9 mouse cellular contexts compared by ENCODE assay signal in the genomic region with DNA sequence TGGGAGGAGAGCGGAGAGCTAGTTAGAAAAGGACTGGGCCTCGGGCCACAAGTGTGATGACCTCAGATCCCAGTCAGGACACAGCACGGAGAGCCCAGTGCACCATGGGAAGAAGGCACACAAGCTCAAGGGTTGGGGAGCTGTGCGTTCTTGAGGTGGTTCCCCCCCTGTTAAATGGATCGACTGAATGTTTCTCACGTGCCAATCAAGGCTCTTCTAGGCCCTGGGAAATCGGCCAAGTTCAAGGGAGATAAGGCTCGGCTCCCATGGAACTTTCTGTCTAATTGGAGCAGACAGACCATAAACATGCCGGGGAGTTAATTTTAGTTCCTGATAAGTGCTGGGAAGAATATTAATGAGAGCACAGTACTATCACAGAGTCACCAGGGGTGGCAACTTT. TPM values are rescaled to one million over a fixed set of nuclear protein-coding genes. Genes with fewer than 3 reads are reported as not detected.
DNase-seq lines count a peak whose midpoint lies in the region; ATAC-seq and TF ChIP-seq lines count a peak whose summit lies in the region.
"Had no signal": no experiment of that assay in that cellular context is flagged by ENCODE, and none has a peak within 500 bp of the region (broad histone marks: within the 10 kb centered on the region; RNA-seq: fewer than 3 reads in every experiment).

No protein-coding gene starts in this region.

- 0 out of 2 replicates have a peak, but pooled peaks cover 2% of the 10 kb centered on the region for H3K27me3 ChIP-seq in heart, postnatal 0 days (ENCODE audit: control insufficient read depth, insufficient read depth, low read length)
- H3K27me3 ChIP-seq in testis, adult 2 months (ENCODE audit: control insufficient read depth, insufficient read depth, low read length), result no peaks in the 10 kb centered on the region
- H3K27me3 ChIP-seq in cerebellum, adult 2 months (ENCODE audit: control insufficient read depth, insufficient read depth, low read length), result peaks cover 1% of the 10 kb centered on the region; the same call in 1 of the 2 replicates

- peak; percentile 88 for ATAC-seq in heart, postnatal 0 days (ENCODE audit: insufficient read depth, low read depth)

- peak; percentile 96 for TF ChIP-seq EP300 in heart, postnatal 0 days (IDR thresholded peaks at IDR 0.05; ENCODE audit: low read depth)

- no peak overlapping the region for H3K4me3 ChIP-seq in heart, postnatal 0 days (ENCODE audit: low read depth, low read length)
- H3K4me3 ChIP-seq in testis, adult 2 months (ENCODE audit: control insufficient read depth, low read depth, low read length), result no peak overlapping the region
- no peak overlapping the region for H3K4me3 ChIP-seq in cerebellum, adult 2 months (replicated peaks; ENCODE audit: insufficient read depth, low read depth, low read length)

- no peak for TF ChIP-seq POLR2A in testis, adult 2 months (IDR thresholded peaks at IDR 0.05; ENCODE audit: control insufficient read depth, low read depth, low read length)
- TF ChIP-seq POLR2A in cerebellum, adult 2 months (IDR thresholded peaks at IDR 0.05; ENCODE audit: borderline replicate concordance, insufficient read depth, low read length), result no peak

- H3K9ac ChIP-seq in heart, postnatal 0 days (replicated peaks; ENCODE audit: low read depth, low read length), result no peak overlapping the region

- peak overlapping the region; percentile 90 for H3K27ac ChIP-seq in heart, postnatal 0 days (ENCODE audit: low read depth)
- peak overlapping the region; percentile 69 for H3K27ac ChIP-seq in testis, adult 2 months (ENCODE audit: control insufficient read depth, insufficient read depth, low read depth, low read length)
- no peak overlapping the region for H3K27ac ChIP-seq in cerebellum, adult 2 months (ENCODE audit: insufficient read depth, low read length)

- 6% methylated on average over 9 of the region's 9 CpGs for WGBS in heart, postnatal 0 days
- 27% methylated on average over 9 of the region's 9 CpGs for WGBS in cerebellum, adult 2 months

- TF ChIP-seq CTCF in heart, postnatal 0 days (IDR thresholded peaks at IDR 0.05; ENCODE audit: low read depth), result 0 out of 2 replicates have a peak, but pooled peaks have one; percentile 1
- TF ChIP-seq CTCF in testis, adult 2 months (IDR thresholded peaks at IDR 0.05; ENCODE audit: control insufficient read depth, insufficient read depth, insufficient replicate concordance, low read depth, low read length), result no peak
- TF ChIP-seq CTCF in cerebellum, adult 2 months (IDR thresholded peaks at IDR 0.05; ENCODE audit: borderline replicate concordance, insufficient read depth, low read depth, low read length), result no peak

- DNase-seq in retina, postnatal 1 day, result peak; percentile 71
- no peak for DNase-seq in retina, embryonic 14.5 days (ENCODE audit: low spot score)
- DNase-seq in heart, postnatal 0 days (ENCODE audit: low spot score), result peak; percentile 96
- DNase-seq in kidney, postnatal 25 days, result peak; percentile 56 to 69
- no peak for DNase-seq in right cerebral cortex, adult 18-20 months
- no peak for DNase-seq in spleen, postnatal 4 days (ENCODE audit: low spot score in 2 of 2)
- no peak for DNase-seq in cerebellum, adult 2 months
- DNase-seq: cerebellum, adult 11 months had no signal

- H3K4me2 ChIP-seq in heart, postnatal 0 days (ENCODE audit: low read depth, low read length), result no peak overlapping the region

- no peaks in the 10 kb centered on the region for H3K36me3 ChIP-seq in heart, postnatal 0 days (replicated peaks; ENCODE audit: control insufficient read depth, insufficient read depth, low read length)
- no peaks in the 10 kb centered on the region for H3K36me3 ChIP-seq in testis, adult 2 months (ENCODE audit: control insufficient read depth, insufficient read depth, low read length)

- no peaks in the 10 kb centered on the region for H3K9me3 ChIP-seq in heart, postnatal 0 days (replicated peaks; ENCODE audit: control insufficient read depth, low read length)

- H3K4me1 ChIP-seq in heart, postnatal 0 days (ENCODE audit: control insufficient read depth, insufficient read depth), result peaks cover 51% of the 10 kb centered on the region
- peaks cover 20% of the 10 kb centered on the region for H3K4me1 ChIP-seq in testis, adult 2 months (ENCODE audit: control insufficient read depth, insufficient read depth, low read length)
- H3K4me1 ChIP-seq in cerebellum, adult 2 months (ENCODE audit: control insufficient read depth, insufficient read depth, low read length), result no peaks in the 10 kb centered on the region

RNA-seq across cellular contexts. Expression of a gene that starts 8.0 kb away (rescaled TPM):
- total RNA-seq in heart, postnatal 0 days (2014; rRNA removed; ENCODE audit: low replicate concordance), result 1.8 and 1.9 TPM in 2 replicates
- polyA plus RNA-seq in heart, postnatal 0 days (2015; fragmentation: Nextera tagmentation; extraction: Ambion mirVana), result 1.4 and 1.9 TPM in 2 replicates
- 0.64 and 0.69 TPM in 2 replicates for polyA plus RNA-seq in testis, adult 2 months (2012; rRNA removed)
- polyA plus RNA-seq in cerebellum, adult 2 months (2012; rRNA removed), result 0.25 and 0.29 TPM in 2 replicates

Comparison
In these comparisons a context has a peak if more than half of its experiments do, and no peak if none do; other contexts are left out.
1. DNase-seq: peak in retina, postnatal 1 day (single experiment), heart, postnatal 0 days (single experiment) and kidney, postnatal 25 days (2 of 2); none in retina, embryonic 14.5 days (single experiment), right cerebral cortex, adult 18-20 months (single experiment), spleen, postnatal 4 days (0 of 2) and cerebellum, adult 2 months (0 of 2).